Mouse (Mus musculus): ENCODE measurements around the gene Sc5d. TPM values are rescaled to one million over a fixed set of nuclear protein-coding genes. Genes with fewer than 3 reads are reported as not detected.

The Sc5d gene
- 84.1 and 90.9 TPM in 2 replicates for polyA plus RNA-seq (2015; fragmentation: Nextera tagmentation; extraction: Ambion mirVana)

DNA sequence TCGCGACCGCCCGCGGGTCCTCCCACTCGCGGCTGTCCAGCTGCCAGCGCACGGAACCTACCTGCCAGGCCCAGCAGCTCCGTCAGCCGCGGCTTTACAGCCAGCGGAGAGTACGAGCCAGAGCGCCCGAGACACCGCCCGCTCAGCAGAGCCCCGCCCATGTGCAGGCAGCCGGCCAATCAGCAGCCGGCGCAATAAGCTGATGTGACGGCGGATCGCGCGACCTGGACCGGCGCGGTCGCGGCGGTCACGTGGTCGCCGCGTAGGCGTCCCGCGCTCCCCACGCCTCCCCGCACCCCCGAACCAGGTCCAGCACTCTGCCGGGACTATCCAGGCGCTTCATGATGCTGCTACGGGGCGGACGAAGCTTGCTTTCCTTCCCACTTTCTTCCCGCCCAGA, at the start of gene Sc5d:
Gene Sc5d, minus strand, starts transcription at position 112 of the 400 bp plus-strand sequence.
- H3K27ac ChIP-seq = peak within 1 kb of the TSS; percentile 70
- peak within 1 kb of the TSS; percentile 81 for H3K9ac ChIP-seq
- H3K4me2 ChIP-seq (replicated peaks) = peak within 1 kb of the TSS; percentile 78
- H3K4me3 ChIP-seq (replicated peaks) = peak within 1 kb of the TSS; percentile 74
- H3K4me1 ChIP-seq (replicated peaks) = 0 out of 2 replicates have a peak, but pooled peaks cover 7% of the 10 kb centered on the region
- under 1% methylated on average over 49 of the region's 49 CpGs for WGBS
- H3K36me3 ChIP-seq = 0 out of 2 replicates have a peak, but pooled peaks cover under 1% of the 10 kb centered on the region
- no peaks in the 10 kb centered on the region for H3K9me3 ChIP-seq
- ATAC-seq = peak; percentile 99
- H3K27me3 ChIP-seq (replicated peaks) = no peaks in the 10 kb centered on the region

DNA sequence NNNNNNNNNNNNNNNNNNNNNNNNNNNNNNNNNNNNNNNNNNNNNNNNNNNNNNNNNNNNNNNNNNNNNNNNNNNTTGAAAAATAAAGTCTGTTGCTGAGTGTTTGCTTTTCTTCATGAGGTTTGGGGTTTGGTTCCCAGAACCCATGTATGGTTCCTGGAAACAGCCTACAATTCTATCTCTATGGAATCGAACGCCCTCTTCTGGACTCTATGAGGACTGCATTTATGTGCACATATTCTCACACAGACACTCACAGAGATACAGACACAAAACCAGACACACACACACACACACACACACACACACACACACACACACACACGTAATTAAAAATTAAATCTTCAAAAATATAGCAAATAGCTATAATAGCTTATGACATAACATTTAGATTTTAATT, 47.3 kb upstream of the Sc5d start:
- Histone ChIP-seq H3K9ac (no peak overlapping the region), H3K4me2 (replicated peaks) (no peak overlapping the region), H3K4me1 (replicated peaks) (no peaks in the 10 kb centered on the region), H3K27ac (no peak overlapping the region), H3K36me3 (no peaks in the 10 kb centered on the region), H3K4me3 (replicated peaks) (no peak overlapping the region), H3K9me3 (no peaks in the 10 kb centered on the region), H3K27me3 (replicated peaks) (no peaks in the 10 kb centered on the region)
- no peak for ATAC-seq
- 91% methylated on average over 3 of the region's 3 CpGs for WGBS

DNA sequence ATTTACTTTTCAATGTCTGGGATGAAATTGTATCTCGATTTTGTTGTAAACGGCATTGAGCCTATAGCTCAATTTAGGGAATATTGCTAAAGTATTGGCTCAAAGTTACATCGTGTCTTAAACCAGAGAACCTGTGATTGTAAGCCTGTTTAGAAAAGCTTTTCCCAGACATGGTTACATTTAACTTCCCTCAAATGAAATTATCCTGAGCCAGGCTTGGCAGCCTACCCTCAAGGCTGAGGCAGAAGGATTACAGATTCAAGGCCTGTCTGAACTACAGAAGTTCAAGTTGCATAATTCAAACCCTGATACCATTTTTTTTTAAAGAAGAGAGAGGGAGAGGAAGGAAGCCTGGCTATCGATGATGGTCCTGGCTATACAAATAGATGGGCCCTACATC, 39.8 kb upstream of the Sc5d start:
- Histone ChIP-seq H3K27ac (no peak overlapping the region), H3K36me3 (no peaks in the 10 kb centered on the region), H3K4me2 (replicated peaks) (no peak overlapping the region), H3K9me3 (no peaks in the 10 kb centered on the region), H3K4me3 (replicated peaks) (no peak overlapping the region), H3K27me3 (replicated peaks) (no peaks in the 10 kb centered on the region), H3K9ac (no peak overlapping the region), H3K4me1 (replicated peaks) (no peaks in the 10 kb centered on the region)
- WGBS = 82% methylated on average over 4 of the region's 4 CpGs
- ATAC-seq = no peak

DNA sequence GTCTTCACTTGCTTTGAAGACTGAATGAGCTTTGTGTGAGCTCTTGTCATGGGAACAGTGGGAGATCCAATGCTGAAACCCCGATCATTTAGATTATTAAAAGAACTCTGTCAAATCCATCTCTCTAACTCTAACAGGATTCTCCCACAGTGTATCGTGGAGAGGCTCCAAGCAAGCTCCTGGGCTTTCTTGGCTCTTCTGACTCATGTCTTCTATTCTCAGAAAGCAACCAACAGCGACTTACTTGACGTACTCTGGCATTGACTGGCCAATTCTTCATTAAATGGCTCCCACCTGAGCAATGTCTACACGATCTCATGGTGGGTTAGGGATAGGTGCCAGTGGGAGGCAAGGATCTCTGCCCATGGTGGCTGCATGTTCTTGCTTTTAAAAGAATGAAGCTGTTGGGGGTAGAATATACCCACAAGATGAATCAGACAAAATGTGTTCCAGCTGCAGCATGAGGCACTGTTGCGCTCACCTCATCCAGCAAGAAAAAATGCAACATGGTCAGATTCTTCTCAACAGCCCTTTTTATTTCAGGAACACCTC, 37.1 kb upstream of the Sc5d start:
- Histone ChIP-seq H3K9ac (no peak overlapping the region), H3K4me2 (replicated peaks) (no peak overlapping the region), H3K36me3 (no peaks in the 10 kb centered on the region), H3K9me3 (no peaks in the 10 kb centered on the region), H3K27me3 (replicated peaks) (no peaks in the 10 kb centered on the region), H3K27ac (no peak overlapping the region), H3K4me1 (replicated peaks) (no peaks in the 10 kb centered on the region), H3K4me3 (replicated peaks) (no peak overlapping the region)
- ATAC-seq = no peak
- WGBS = 89% methylated on average over 6 of the region's 6 CpGs

DNA sequence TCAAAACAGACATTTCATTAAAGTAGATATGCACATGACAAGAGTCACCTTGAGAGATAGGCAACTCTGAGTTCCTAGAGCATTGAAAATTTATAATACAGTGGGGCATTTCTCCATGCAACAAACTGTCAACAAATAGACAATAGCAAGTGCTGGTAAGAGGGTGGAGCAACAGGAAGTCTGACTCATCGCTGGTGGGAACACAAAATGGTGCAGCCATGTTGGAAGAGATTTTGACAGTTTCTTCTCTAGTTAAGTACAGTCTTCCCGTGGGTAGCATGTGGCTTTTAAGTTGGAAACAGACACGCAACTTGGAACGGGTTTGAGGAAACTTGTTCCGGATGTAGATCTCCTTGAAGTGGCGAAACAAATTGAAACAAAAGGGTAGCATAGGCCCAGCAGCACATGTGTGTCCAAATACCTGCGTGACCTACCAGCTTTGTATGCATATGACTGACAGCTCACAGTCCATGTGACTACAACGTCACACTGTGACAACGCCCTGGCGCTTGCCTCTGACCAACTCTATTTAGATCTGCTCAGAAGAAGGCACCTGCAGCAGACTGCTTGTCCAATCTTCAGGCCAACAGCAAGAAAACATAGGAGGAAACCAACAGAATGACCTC, 32.4 kb upstream of the Sc5d start:
- ATAC-seq = no peak
- no peak overlapping the region for H3K9ac ChIP-seq
- WGBS = 92% methylated on average over 10 of the region's 10 CpGs
- no peaks in the 10 kb centered on the region for H3K36me3 ChIP-seq
- H3K27me3 ChIP-seq (replicated peaks) = no peaks in the 10 kb centered on the region
- no peaks in the 10 kb centered on the region for H3K9me3 ChIP-seq
- H3K4me2 ChIP-seq (replicated peaks) = no peak overlapping the region
- H3K4me1 ChIP-seq (replicated peaks) = no peaks in the 10 kb centered on the region
- H3K4me3 ChIP-seq (replicated peaks) = no peak overlapping the region
- H3K27ac ChIP-seq = no peak overlapping the region

DNA sequence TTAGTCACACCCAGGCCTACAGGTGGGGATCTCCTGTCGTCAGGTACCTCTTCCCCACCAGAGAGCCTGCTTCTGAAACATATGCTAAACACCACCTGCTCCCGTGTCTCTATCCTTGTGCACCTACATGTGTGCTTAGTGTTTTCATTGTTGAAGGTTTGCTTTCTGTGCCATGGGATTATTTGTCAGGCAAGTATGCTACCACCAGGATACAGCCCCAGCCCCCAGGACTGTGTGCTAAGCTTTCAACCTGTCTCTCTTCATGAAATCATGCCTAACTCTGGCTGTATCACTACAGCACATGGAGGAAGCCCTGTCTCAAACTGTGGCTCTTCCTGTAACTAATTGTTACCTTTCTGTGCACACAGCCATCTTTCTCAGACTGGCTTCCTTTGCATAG, 30.1 kb upstream of the Sc5d start:
- WGBS = 65% methylated on average over 2 of the region's 2 CpGs
- H3K27me3 ChIP-seq (replicated peaks) = no peaks in the 10 kb centered on the region
- H3K4me1 ChIP-seq (replicated peaks) = no peaks in the 10 kb centered on the region
- no peaks in the 10 kb centered on the region for H3K36me3 ChIP-seq
- ATAC-seq = no peak
- H3K4me2 ChIP-seq (replicated peaks) = no peak overlapping the region
- no peak overlapping the region for H3K4me3 ChIP-seq (replicated peaks)
- H3K27ac ChIP-seq = no peak overlapping the region
- H3K9me3 ChIP-seq = no peaks in the 10 kb centered on the region
- no peak overlapping the region for H3K9ac ChIP-seq

DNA sequence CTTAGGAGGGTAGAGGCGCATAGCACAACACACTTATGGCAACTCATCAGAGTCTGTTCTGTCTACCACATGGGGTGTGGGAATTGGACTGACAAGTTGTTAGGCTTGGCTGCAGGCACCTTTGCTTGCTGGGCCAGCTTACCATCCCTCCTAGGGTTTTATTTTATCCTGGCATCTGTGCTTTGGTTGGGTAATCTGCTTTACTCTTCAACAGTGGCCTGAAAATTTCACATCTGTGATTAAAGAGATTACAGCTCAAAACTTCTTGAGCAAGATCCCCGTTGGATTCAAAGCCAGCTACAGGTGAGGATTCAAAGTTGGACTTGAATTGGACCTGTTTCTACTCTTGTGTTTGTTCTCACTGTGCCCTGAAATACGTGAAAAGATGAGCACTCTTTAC, 29.5 kb upstream of the Sc5d start:
- Histone ChIP-seq H3K4me1 (replicated peaks) (no peaks in the 10 kb centered on the region), H3K36me3 (no peaks in the 10 kb centered on the region), H3K27me3 (replicated peaks) (no peaks in the 10 kb centered on the region), H3K9me3 (no peaks in the 10 kb centered on the region), H3K4me3 (replicated peaks) (no peak overlapping the region), H3K4me2 (replicated peaks) (no peak overlapping the region), H3K9ac (no peak overlapping the region), H3K27ac (no peak overlapping the region)
- ATAC-seq = no peak
- 79% methylated on average over 3 of the region's 3 CpGs for WGBS

DNA sequence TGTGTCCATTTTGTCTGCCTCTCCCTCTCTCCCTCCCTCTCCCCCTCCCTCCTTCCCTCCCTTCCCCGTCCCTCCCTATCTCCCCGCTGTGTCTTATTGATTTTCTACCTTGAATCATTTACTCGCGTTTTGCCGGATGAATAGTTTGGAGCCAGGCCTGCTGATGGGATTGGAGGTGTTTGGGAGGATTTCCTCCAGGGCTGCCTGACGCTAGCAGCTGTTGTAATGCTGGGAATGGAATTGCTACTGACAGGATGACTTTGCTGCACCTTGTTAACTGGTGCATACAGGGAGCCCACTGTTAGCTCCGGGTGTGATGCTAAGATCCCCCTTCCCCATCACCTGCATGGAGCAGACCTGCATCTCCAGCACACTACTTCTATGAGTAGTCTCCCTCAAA, 29.0 kb upstream of the Sc5d start:
- Histone ChIP-seq H3K4me3 (replicated peaks) (no peak overlapping the region), H3K9ac (no peak overlapping the region), H3K4me1 (replicated peaks) (no peaks in the 10 kb centered on the region), H3K4me2 (replicated peaks) (no peak overlapping the region), H3K9me3 (no peaks in the 10 kb centered on the region), H3K27ac (no peak overlapping the region), H3K36me3 (no peaks in the 10 kb centered on the region), H3K27me3 (replicated peaks) (no peaks in the 10 kb centered on the region)
- WGBS = 47% methylated on average over 7 of the region's 7 CpGs
- no peak for ATAC-seq

DNA sequence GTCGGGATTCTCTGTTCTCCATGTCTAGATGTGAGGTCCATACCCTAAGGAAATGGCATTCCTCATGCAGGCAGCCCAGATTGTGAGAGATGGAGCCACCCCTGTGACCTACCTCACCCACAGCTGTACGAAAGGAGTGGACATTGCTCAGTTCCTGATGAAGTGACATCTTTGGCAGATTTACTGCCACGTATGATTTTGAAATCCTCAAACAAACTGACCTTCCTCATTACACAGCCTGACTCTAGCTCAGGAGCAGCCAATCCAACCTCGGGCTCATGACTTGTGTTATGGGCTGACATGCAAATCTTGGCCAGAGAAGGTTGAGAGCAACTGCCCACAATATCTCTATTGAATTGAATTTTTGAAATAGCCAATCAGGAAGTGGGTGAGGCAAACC, 15.6 kb upstream of the Sc5d start:
- Histone ChIP-seq H3K36me3 (no peaks in the 10 kb centered on the region), H3K9ac (no peak overlapping the region), H3K4me2 (replicated peaks) (no peak overlapping the region), H3K4me1 (replicated peaks) (no peaks in the 10 kb centered on the region), H3K27me3 (replicated peaks) (no peaks in the 10 kb centered on the region), H3K9me3 (no peaks in the 10 kb centered on the region), H3K4me3 (replicated peaks) (no peak overlapping the region), H3K27ac (no peak overlapping the region)
- WGBS = 58% methylated on average over 4 of the region's 4 CpGs
- no peak for ATAC-seq

DNA sequence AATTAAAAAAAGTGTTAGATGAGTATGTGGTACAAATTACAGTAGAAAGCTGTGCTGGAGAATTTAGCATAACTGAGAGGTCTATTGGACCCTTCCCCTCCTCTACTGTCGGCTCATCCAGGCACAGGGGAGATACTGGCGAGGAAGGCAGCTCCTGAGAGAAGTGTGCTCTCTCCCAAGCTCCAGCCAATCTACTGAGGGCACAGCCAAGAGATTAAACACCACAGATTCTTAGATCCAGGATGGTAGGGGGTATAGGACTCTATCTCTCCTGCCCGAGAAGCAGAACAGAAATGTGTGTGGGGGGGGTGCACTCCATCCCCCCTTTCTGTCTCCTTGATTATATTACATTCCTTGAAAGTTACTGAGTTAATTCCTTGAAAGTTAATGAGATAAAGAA, 14.0 kb upstream of the Sc5d start:
- H3K4me2 ChIP-seq (replicated peaks) = no peak overlapping the region

DNA sequence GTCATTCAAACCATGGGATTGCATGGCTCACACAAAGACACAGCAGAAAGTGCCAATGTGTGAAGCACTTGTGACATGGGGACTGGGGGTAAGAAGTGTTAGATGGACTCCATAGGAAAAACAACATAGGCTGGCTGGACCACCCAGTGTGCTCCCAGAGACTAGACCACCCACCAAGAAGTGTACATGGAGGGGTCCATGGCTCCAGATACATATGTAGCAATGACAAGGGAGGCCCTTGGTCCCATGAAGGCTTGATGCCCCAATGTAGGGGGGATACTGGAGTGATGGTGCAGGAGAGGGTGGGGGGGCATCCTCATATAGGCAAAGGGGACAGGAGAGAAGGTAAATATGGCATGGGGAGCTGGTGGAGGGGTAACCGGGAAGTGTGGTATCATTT, 13.6 kb upstream of the Sc5d start:
- Histone ChIP-seq H3K4me2 (replicated peaks) (no peak overlapping the region), H3K4me1 (replicated peaks) (no peaks in the 10 kb centered on the region), H3K36me3 (no peaks in the 10 kb centered on the region), H3K9me3 (no peaks in the 10 kb centered on the region), H3K4me3 (replicated peaks) (no peak overlapping the region), H3K27ac (no peak overlapping the region), H3K9ac (no peak overlapping the region), H3K27me3 (replicated peaks) (no peaks in the 10 kb centered on the region)
- ATAC-seq = no peak
- WGBS = 78% methylated on average over 1 of the region's 1 CpGs

More for the DNA sequence above, 14.0 kb upstream of the Sc5d start:
- H3K27ac ChIP-seq = no peak overlapping the region
- H3K4me3 ChIP-seq (replicated peaks) = no peak overlapping the region
- H3K9ac ChIP-seq = no peak overlapping the region
- no peaks in the 10 kb centered on the region for H3K27me3 ChIP-seq (replicated peaks)
- no peaks in the 10 kb centered on the region for H3K9me3 ChIP-seq
- no peaks in the 10 kb centered on the region for H3K36me3 ChIP-seq
- 84% methylated on average over 3 of the region's 3 CpGs for WGBS
- H3K4me1 ChIP-seq (replicated peaks) = no peaks in the 10 kb centered on the region
- no peak for ATAC-seq

DNA sequence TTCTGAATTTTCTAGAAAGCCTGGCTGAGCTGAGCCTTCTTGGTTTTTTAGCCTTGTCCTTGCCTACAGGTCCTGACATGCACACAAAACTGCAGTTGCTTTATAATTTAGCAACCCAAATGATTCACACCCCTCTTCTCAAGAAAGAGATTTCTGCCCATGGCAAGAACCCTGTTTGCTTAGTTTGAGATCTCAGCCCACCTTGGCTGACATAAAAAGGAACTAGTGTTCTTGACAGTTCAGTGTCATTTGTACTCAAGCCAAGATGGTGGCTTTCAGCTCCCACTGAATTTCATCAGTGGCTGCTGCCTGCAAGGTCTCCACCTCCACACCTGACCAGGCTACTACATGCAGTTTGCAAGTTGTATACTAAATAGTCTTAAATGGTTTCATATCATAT, 13.1 kb upstream of the Sc5d start:
- no peak for ATAC-seq
- no peaks in the 10 kb centered on the region for H3K9me3 ChIP-seq
- H3K4me1 ChIP-seq (replicated peaks) = no peaks in the 10 kb centered on the region
- no peak overlapping the region for H3K4me3 ChIP-seq (replicated peaks)
- H3K4me2 ChIP-seq (replicated peaks) = no peak overlapping the region
- H3K27me3 ChIP-seq (replicated peaks) = no peaks in the 10 kb centered on the region
- no peak overlapping the region for H3K27ac ChIP-seq
- no peak overlapping the region for H3K9ac ChIP-seq
- H3K36me3 ChIP-seq = no peaks in the 10 kb centered on the region

DNA sequence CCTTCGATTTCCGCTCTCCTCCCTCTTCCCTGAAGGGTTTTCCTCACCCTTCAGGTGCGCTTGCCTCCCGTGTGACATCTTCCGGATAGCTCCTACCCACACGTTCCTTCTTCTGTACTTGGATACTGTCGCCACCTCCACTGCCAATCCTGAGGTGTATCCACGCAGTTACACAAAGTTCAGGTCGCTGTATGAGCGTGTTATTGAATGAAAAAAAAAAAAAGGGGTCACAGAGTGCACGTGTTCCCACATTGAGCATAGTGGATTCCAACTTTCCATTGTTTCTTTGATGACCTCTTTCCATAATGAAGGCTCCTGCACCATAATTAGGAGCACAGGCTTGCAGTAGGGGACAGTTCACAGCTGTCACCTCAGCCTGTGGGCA, 11.7 kb upstream of the Sc5d start:
- ATAC-seq = no peak
- Histone ChIP-seq H3K9ac (no peak overlapping the region), H3K27me3 (replicated peaks) (no peaks in the 10 kb centered on the region), H3K9me3 (no peaks in the 10 kb centered on the region), H3K36me3 (no peaks in the 10 kb centered on the region), H3K4me3 (replicated peaks) (no peak overlapping the region), H3K4me2 (replicated peaks) (no peak overlapping the region), H3K4me1 (replicated peaks) (no peaks in the 10 kb centered on the region), H3K27ac (no peak overlapping the region)
- WGBS = 59% methylated on average over 11 of the region's 11 CpGs
